Mouse (Mus musculus): ENCODE data around the gene Slc25a12.

The Slc25a12 gene

DNA sequence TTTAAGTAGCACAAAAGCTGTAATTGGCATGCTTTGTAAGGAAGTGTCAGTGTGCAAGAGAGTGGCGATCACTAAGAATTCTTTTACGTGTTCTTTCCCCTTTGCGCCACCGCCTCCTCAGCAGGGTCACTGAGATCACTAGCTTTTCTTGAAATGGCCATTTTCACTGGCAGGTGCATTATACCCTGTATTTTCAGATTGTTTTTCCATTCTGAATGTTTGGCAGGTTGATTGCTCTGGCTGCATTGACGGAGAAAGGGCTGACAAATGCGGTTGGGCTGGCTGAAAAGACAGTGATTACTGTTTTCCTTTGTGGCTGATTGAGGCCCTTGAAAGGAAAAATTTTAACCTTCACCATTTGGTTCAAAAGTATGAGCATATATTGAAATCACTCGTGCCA is 122.7 kb downstream of the Slc25a12 start:
- DNase-seq: no peak

DNA sequence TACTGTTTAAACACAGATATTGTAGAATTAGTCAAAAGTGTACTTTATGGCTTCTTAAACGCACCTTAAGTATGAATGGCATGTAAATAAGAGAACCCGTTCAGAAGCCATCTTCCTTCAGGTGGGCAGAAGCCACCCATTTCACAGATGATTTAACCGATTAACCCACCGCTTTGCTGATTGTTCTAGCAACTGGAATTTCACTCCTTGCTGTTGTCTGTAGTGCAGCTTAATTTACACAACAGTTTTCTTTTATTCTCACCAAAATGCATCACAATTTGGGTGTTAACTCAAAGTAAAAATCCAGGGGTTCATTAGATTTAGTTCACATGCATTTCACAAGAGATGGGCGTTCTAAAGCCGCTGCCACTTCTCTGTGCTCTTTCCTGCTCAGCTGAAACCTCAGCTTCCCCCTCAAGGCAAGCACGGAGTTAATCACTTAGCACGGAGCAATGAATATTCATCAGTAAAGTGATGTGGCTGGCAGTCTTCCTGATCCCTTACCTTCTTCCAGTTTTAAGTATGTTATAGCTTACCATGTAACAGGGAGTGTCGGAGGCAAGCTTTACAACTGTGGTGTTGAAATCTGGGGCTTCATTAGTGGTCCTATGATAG is 124.4 kb downstream of the Slc25a12 start:
- no peak for DNase-seq

DNA sequence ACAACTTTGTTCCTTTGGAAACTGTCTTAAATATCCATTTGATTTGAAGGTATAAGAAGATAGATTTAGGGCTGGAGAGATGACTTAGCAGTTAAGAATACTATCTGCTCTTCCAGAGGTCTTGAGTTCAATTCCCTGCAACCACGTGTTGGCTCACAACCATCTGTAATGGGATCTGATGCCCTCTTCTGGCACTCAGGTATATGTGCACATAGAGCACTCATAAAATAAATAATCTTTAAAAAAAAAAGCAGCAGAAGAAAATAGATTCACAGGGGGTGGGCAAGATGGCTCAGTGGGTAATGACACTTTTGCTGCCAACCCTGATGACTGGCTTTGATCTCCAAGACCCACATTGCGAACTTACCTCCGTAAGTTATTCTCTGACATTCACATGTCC is 125.4 kb downstream of the Slc25a12 start:
- no peak for DNase-seq

DNA sequence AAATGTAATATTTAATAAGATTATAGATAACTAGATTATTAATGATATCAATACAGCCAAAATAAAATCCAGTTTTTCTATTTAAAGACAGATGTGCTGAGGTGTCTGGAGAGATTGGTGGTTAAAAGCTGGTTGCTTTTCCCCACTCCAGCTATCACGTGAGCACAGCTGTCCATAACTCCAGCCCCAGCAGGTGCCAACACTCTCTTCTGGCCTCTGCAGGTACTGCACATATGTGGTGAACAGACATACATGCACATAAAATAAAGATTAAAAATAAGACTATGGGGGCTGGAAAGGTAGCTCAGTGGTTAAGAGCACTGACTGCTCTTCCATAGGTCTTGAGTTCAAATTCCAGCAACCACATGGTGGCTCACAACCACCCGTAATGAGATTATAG is 126.0 kb downstream of the Slc25a12 start:
- DNase-seq: no peak

DNA sequence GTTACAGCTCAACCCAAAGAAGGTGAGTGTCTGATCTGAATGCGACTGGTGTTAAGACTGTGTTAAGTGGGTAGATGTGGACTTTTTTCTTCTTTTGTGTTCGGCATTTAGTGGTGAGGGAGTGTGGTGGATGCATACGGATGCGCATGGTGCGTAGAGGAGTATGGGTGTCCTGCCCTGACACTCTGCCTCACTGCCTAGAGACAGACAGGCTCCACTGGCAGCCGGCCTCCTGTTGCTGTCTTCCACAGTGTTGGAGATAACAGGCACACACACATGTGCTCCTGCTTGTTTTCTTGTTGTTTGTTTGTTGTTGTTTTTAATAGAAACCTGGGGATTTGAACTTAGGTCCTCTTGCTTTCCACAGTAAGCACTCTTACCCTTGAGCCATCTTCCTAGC is 131.5 kb downstream of the Slc25a12 start:
- DNase-seq: no peak

DNA sequence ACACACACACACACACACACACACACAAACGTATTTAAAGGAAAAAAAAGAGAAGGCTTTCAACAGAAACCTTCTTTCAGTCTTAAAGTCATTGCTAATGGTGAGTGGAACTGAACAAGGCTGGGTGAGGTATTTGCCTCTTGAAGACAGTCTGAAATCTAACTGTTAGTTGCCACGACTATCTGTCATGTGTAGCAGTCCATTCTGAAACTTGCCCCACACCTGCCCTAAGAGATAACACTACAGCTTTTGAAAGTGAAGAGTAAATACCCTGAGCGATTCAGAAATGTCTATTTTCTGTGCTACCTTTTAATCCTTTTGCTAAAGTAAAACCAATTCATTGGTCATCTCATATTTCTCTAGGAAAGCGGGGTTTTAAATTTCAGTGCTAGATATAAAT is 132.1 kb downstream of the Slc25a12 start:
- no peak for DNase-seq

DNA sequence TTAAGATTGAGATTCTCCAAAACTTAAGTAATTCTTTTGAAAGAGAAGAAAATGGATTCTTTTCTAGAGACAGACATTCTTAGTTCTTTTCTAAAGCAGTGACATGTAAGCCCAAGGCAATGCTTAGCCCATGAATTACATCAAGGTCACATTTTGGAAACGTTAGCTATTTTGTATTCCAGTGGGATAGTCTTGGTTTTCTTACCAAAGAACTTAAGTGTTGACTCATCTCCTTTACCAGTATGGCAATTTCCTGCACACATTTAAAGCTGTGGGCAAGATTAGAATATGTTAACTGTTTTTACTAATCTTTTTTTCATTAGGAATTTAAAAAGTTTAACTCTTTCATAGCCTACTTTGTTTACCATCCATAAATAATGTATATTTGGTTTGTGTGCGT is 134.6 kb downstream of the Slc25a12 start:
- no peak for DNase-seq

DNA sequence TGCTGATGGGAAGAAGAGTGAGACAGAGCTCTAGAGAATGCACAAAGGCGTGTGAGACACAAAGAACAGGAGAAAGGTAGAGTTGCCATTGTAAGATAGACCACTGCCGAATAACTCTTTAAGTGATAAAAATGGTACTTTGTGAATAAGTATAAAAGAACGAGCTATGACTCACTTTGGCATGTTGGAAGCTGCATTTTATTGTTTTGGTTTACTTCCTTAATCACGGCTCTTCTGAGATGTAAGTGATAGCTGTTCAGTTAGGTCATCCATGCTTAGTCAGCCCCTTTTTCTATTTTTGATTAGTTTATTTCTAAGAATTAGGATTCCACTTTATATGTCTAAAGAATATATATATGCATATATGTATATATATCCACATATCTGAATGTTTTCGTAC is 135.6 kb downstream of the Slc25a12 start:
- no peak for DNase-seq

DNA sequence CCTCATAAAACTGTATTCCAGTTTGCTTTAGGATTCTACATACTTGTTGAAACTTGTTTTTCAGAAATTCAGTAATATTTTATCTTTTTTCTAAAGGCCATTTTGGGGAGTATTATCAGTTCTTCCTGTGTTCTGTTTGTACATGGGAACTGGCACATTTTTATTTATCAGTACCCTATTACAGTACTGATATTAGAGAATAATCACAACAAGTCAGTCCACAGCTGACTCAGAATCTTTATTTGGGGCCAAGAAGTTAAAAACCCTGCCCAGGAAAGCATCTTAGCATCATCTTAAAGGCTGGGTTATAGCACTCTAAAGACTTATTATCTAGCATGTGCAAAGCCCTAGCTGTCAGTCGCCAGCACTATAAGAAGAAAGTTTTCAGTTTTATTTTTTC is 137.9 kb downstream of the Slc25a12 start:
- DNase-seq: no peak

DNA sequence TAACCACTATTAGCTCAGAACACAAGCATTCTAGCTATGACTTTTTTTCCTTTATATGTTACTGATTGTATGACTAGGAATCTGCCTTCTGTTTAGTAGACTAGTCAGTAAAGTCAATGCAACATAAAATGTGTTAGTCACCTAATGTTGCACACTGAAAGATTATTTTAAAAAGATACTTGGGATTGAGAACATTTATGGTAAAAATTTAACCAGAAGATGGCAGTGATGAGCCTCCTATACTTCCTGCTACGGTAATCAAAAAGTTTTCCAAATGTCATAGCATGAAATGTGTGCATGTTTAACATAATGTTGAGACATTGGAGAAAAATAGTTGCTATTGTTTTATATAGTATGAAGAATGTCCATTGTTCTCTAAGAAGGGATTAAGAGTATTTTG is 140.2 kb downstream of the Slc25a12 start:
- DNase-seq: no peak

Measured in lung, adult 18-20 months (tissue).